Comparison of ENCODE assay signal across 24 mouse cellular contexts in the genomic region with DNA sequence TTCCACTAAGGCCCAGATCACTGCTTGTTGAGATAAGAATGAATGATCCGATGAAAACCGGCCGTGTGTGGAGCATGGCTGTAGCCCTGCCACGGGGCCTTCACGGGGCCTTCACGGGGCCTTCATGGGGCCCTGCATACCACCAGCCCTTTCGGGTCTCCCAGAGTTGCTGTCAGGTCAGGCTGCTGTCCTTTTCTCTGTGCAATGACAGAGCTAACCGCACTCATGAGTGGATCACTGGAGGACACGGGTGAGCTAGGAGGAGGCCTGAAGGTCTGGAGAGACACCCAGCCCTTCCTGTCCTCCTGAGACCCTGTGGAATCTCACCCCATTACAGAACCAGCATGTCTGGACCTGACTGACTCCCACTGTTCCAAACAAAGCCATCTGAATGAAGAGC. TPM values are rescaled to one million over a fixed set of nuclear protein-coding genes. Genes with fewer than 3 reads are reported as not detected.
"Had no signal": no experiment of that assay in that cellular context is flagged by ENCODE, and none has a peak within 500 bp of the region (broad histone marks: within the 10 kb centered on the region; RNA-seq: fewer than 3 reads in every experiment).

No protein-coding gene starts in this region.

- H3K4me1 ChIP-seq: midbrain, embryonic 10.5 days; midbrain, embryonic 12.5 days; neural tube, embryonic 15.5 days had no signal

- H3K36me3 ChIP-seq: midbrain, embryonic 10.5 days; midbrain, embryonic 12.5 days; neural tube, embryonic 13.5 days; neural tube, embryonic 15.5 days had no signal

- DNase-seq: lung, adult 18-20 months; lung, embryonic 14.5 days; lung, postnatal 10 days; lung, postnatal 4 days; midbrain, embryonic 14.5 days; retina, postnatal 1 day; right cerebral cortex, adult 18-20 months; right cerebral cortex, postnatal 25 days; right cerebral cortex, postnatal 4 days; spleen, adult 18-20 months; thymus, adult 18-20 months; thymus, postnatal 14 days; thymus, postnatal 36 days had no signal

- H3K9me3 ChIP-seq: midbrain, embryonic 10.5 days; midbrain, embryonic 12.5 days; neural tube, embryonic 13.5 days; neural tube, embryonic 15.5 days had no signal

- H3K4me3 ChIP-seq: midbrain, embryonic 10.5 days; midbrain, embryonic 12.5 days; myocyte; neural tube, embryonic 13.5 days; neural tube, embryonic 15.5 days had no signal

- H3K27me3 ChIP-seq: midbrain, embryonic 12.5 days; neural tube, embryonic 13.5 days; neural tube, embryonic 15.5 days had no signal

- H3K27ac ChIP-seq: midbrain, embryonic 10.5 days; midbrain, embryonic 12.5 days; neural tube, embryonic 13.5 days; neural tube, embryonic 15.5 days had no signal

RNA-seq across cellular contexts. Expression of gene Ccdc121, which starts 6.8 kb away (rescaled TPM):
- total RNA-seq: megakaryocyte, adult 5-6 weeks; megakaryocyte-erythroid progenitor cell, adult 5-6 weeks had no signal
- polyA plus RNA-seq: liver, embryonic 16.5 days; myocyte; neural tube, embryonic 11.5 days; neural tube, embryonic 13.5 days; neural tube, embryonic 15.5 days; small intestine, adult 2 months; stomach, embryonic 14.5 days had no signal

RNA-seq across cellular contexts. Expression of gene Dnah14, which starts 58.3 kb away (rescaled TPM):
- polyA plus RNA-seq: small intestine, adult 2 months had no signal
